Mouse (Mus musculus): ENCODE data around the gene Dsn1.

Gene Dsn1

DNA sequence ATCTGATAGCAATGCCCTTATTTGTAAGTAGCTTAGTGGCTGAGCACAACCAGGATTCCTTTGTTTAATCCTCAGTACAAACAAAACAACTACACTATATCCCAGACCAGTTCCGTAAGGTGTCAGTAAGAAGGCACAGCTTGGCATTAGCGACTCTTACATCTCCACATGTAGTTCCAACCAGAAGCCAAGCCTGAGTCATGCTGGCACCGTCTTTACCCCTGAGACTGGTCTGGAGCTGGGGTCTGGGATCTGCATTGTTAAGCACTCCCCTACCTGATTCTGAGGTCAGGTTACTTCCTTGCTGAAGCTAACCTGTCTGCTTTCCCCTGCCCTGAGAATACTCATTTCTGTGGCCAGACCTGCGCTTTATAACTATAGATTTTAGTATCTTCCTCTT lies 38.5 kb downstream of the Dsn1 start:
- DNase-seq (ENCODE audit: low spot score in 2 of 2): no peak

GRCm38 (mm10) chr2:156967388-156967787 lies 39.6 kb downstream of the Dsn1 start:
- peak in 1 of 2 experiments; percentile 21 for DNase-seq (ENCODE audit: low spot score in 2 of 2)

DNA sequence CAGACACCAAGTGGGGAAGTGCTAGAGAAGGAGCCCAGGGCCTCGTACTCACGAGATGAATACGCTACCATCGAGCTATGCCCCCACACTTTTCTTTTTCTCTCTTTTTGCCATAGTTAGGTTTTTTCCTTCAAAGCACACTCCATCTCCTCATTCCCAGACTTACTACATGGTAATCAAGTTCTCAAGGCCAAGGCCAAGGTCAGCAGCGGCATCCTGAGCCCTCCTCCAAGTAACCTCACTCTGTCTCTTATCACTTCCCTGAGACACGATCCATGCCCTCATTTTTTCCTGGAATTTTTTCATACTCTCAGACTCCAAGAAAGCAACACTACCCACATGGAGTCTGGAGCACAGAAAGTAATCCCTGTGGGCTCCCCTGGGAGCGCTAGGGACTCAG lies 43.1 kb downstream of the Dsn1 start:
- DNase-seq (ENCODE audit: low spot score in 2 of 2): no peak

DNA sequence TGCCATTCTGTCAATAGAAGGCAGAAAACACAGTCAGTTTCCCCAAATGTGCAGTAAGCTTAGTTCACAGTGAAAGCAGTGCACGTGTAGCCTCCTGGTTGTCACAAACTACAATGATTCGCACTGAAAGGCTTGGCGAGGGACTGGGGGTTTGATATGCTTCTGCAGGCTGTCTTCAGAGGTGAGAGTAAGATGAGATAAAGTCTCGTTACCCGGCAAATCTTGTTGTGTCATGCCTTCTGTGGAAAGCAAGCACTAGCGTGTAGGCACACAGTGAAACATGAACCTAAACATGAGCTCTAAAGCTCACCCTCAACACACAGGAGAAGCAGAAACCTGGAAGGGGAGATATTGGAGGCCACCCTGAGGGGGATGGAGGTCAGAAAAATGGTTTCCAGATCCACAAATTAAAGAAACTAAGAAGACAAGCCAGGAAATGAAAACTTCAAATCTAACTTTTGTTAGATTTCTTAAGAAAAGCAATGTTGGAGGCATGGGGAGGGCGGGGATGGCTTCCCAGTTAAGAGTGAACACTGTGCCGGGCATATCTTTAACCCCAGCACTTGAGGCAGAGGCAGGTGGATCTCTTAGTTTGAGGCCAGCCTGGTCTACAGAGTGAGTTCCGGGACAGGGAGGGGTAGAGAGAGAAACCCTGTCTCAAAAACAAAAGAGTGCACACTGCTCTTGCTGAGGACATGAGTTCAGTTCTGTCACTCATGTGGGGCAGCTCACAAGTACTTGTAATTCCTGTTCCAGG lies 48.3 kb downstream of the Dsn1 start:
- DNase-seq (ENCODE audit: low spot score in 2 of 2): no peak

DNA sequence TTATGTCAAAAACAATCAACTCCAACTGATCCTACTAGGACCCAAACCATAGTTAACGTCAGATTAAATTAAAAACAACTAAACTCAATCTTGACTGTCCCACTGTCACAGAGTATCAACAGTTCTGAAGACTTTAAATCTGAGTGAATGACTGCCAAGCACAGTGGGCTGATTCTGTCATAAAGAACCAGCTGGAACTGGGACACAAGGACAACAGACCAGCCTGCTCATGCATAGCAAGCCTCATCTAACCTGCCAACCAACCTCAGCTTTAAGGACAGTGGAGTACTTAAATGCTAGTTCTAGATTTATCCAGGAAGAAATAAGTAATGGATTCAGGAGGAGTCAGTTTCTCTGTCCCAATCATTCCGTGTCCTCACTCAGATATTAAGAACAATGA lies 49.9 kb downstream of the Dsn1 start:
- DNase-seq (ENCODE audit: low spot score in 2 of 2): no peak

DNA sequence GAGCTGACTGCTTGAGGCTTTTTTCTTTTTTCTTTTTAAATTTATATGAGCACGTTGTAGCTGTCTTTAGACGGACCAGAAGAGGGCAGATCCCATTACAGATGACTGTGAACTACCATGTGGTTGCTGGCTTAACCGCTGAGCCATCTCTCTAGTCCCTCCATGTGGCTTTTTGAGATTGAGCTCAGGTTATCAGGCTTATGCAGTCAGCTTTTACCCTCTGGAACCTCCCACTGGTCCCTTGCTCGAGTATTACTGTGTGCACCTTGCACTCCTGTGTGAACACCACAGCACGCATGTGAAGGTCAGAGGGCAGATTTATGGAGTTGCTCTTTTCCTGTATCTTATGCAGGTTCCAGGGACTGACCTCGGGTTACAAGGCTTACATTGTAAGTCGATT lies 50.6 kb downstream of the Dsn1 start:
- DNase-seq (ENCODE audit: low spot score in 2 of 2): no peak

GRCm38 (mm10) chr2:156954463-156954862 lies 52.5 kb downstream of the Dsn1 start:
- DNase-seq (ENCODE audit: low spot score in 2 of 2): no peak

DNA sequence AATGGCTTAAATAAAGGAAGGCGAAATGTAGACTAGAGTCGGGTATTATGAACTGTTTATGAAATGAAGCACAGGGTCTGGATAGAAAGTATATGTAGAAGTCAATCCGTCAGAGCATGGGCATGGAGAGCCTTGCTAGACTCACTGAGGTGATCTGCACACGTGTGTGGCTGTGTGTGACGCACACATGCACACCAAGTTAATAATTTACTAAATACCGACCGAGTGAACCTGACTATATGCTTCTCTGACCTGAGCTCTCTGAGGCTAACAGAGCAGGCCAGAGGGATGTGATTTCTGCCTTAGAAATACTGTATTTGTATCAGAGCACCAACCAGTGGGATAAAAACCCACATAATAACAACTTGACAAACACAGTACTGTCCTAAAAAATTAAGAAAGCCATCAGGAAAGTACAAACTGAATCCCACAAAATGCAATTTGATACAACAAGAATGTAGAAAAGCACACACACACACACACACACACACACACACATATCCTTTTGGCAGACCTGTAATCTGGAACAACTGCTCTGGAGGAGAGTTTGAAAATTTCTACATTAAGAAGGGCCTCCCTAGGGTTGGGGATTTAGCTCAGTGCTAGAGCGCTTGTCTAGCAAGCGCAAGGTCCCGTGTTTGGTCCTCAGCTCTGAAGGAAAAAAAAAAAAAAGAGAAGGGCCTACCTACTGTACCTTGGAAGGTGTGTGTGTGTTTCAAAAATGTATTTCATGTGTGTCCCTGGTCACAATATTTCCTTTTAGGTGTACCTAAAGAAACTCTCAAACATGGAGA lies 55.5 kb downstream of the Dsn1 start:
- no peak for DNase-seq (ENCODE audit: low spot score in 2 of 2)

DNA sequence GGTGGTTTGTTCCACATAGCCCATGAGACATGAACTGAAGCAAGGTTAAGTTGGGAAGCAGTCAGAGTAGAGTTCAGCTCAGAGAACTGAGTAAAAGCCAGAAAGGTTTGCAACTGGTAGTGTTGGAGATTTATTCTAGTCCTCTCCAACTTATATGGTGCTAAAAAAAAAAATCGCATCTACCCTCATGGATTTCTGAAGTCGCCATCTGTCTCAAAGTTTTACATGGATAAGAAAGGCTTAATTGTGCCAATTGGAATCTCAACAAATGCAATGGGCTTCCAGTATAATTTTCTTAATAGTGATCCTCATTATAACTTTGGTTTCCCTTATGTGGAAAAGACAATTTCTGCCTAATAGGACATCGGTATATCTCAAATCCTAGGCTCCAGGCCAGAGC lies 56.1 kb downstream of the Dsn1 start:
- no peak for DNase-seq (ENCODE audit: low spot score in 2 of 2)
